Mouse (Mus musculus) cerebellum, adult 2 months (tissue): ENCODE data around the gene Fbxl18.

ENCODE experiments used
- CTCF ChIP-seq: fragments of 200-500 bp; IDR thresholded peaks from 2 replicates; pipeline ENCODE4 v1.5.1; 2011; ENCODE audit warnings: low read depth, mild to moderate bottlenecking, control low read depth, low read length, moderate library complexity, borderline replicate concordance; ENCODE audit not compliant: insufficient read depth
- POLR2A ChIP-seq: fragments of 200-500 bp; IDR thresholded peaks from 2 replicates; pipeline ENCODE4 v1.6.1; 2011; ENCODE audit warnings: low read length, control low read depth, borderline replicate concordance; ENCODE audit not compliant: insufficient read depth

- TF ChIP-seq CTCF (no peak), POLR2A (peak; percentile 88; the same call in 1 of the 2 replicates)
Observed at GRCm38 (mm10) chr5:142894918-142895613, at the start of gene Fbxl18.
